Mouse (Mus musculus) heart, postnatal 0 days (tissue): ENCODE measurements around the gene Atf3. TPM values are rescaled to one million over a fixed set of nuclear protein-coding genes. Genes with fewer than 3 reads are reported as not detected.

Experiments
- ATAC-seq: fragments of 200-750 bp; cut with Nextera tagmentation; 2 replicates; pipeline ENCODE4 v1.8.0; 2017; ENCODE audit warnings: low read depth, moderate number of reproducible peaks, moderate library complexity; ENCODE audit not compliant: insufficient read depth
- DNase-seq: peaks from one replicate; pipeline ENCODE4 v3.0.0-alpha.2; 2016; ENCODE audit warnings: low spot score
- H3K27ac ChIP-seq: fragments of 300-500 bp; sonication (generic); 2 replicates; pipeline ENCODE4 v1.5.1; 2014; ENCODE audit warnings: low read depth, mild to moderate bottlenecking
- H3K27me3 ChIP-seq: fragments of 300-500 bp; sonication (generic); 2 replicates; pipeline ENCODE4 v1.6.1; 2014; ENCODE audit warnings: low read length, mixed read lengths; ENCODE audit not compliant: control insufficient read depth, insufficient read depth
- H3K36me3 ChIP-seq: fragments of 300-500 bp; sonication (generic); replicated peaks from 2 replicates; pipeline ENCODE4 v1.6.1; 2014; ENCODE audit warnings: low read length, mixed read lengths; ENCODE audit not compliant: control insufficient read depth, insufficient read depth
- H3K4me1 ChIP-seq: fragments of 300-500 bp; sonication (generic); 2 replicates; pipeline ENCODE4 v1.6.1; 2014; ENCODE audit warnings: antibody characterized with exemption; ENCODE audit not compliant: control insufficient read depth, insufficient read depth
- H3K4me2 ChIP-seq: fragments of 300-500 bp; sonication (generic); 2 replicates; pipeline ENCODE4 v1.6.1; 2014; ENCODE audit warnings: low read depth, mild to moderate bottlenecking, low read length, moderate library complexity
- H3K4me3 ChIP-seq: fragments of 300-500 bp; sonication (generic); 2 replicates; pipeline ENCODE4 v1.5.1; 2014; ENCODE audit warnings: low read depth, low read length
- H3K9ac ChIP-seq: fragments of 300-500 bp; sonication (generic); replicated peaks from 2 replicates; pipeline ENCODE4 v1.6.1; 2014; ENCODE audit warnings: low read depth, low read length, mixed read lengths
- H3K9me3 ChIP-seq: fragments of 300-500 bp; sonication (generic); replicated peaks from 2 replicates; pipeline ENCODE4 v1.6.1; 2016; ENCODE audit warnings: low read length; ENCODE audit not compliant: control insufficient read depth
- CTCF ChIP-seq: IDR thresholded peaks from 2 replicates; pipeline ENCODE4 v1.5.1; 2016; ENCODE audit warnings: antibody characterized with exemption, control low read depth, low read depth
- EP300 ChIP-seq: IDR thresholded peaks from 2 replicates; pipeline ENCODE4 v1.6.1; 2016; ENCODE audit warnings: antibody characterized with exemption, low read depth
- WGBS: fragments of 180-500 bp; shearing (Covaris S2); extraction: QIAGEN DNeasy Blood & Tissue Kit; methylation state at CpG from one replicate; pipeline ENCODE4 v1.1.7; 2014; 5-methylcytosine and 5-hydroxymethylcytosine counted together
- polyA plus RNA-seq: library from polyadenylated mRNA; unstranded; fragments of >200 nt; fragmentation: Nextera tagmentation; extraction: Ambion mirVana; gene quantifications from 2 replicates; pipeline ENCODE4 v1.2.1, GENCODE M21; 2015
- total RNA-seq: library from RNA; depleted of rRNA; stranded (reverse); fragments of >200 nt; gene quantifications from 2 replicates; pipeline ENCODE4 v1.2.3, GENCODE M21; 2014; ENCODE audit warnings: low replicate concordance

Gene Atf3
- total and polyA plus RNA-seq, 2 experiments from 2014 or later: 13.9 to 54.0 TPM

DNA sequence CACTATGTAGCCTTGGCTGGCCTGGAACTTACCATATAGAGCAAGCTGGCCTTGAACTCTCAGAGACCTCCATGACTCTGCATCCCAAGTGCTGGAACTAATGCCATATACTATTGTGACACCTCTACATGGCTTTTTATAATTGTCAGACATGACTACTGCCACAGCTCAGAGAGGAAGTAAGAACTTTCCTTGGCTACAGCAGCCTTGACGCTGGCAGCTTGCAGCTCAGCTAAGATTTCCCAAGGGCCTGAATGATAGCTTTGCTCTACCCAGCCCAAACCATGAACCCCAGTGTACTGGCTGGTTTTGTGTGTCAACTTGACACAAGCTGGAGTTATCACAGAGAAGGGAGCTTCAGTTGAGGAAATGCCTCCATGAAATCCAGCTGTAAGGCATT is 35.8 kb upstream of the Atf3 start:
- Histone ChIP-seq H3K4me1 (peaks cover 12% of the 10 kb centered on the region), H3K27me3 (no peaks in the 10 kb centered on the region), H3K27ac (no peak overlapping the region), H3K36me3 (no peaks in the 10 kb centered on the region), H3K9ac (no peak overlapping the region), H3K4me3 (no peak overlapping the region), H3K4me2 (no peak overlapping the region), H3K9me3 (no peaks in the 10 kb centered on the region)
- TF ChIP-seq EP300 (no peak), CTCF (no peak)
- no peak for ATAC-seq
- WGBS: 85% methylated on average over 1 of the region's 1 CpGs
- no peak for DNase-seq

DNA sequence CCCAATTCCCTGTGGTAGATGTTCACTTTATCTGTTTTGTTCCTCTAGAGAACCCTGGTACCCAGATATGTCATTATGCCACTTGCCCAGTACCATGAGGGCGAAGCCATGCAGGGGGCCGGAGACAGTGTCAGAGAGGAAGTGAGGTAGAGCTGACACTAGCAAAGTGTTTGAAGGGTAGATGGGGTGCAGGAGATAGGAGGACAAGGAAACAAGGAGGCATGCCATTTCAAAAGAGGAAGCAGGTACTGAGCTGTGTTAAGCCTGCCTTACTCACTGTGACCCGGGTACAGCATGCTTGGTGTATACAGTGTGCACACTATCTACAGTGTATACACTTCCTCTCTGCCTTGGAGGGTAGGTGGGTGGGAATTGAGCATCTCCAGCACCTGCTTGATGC is 32.1 kb upstream of the Atf3 start:
- H3K9me3 ChIP-seq: no peaks in the 10 kb centered on the region
- no peak overlapping the region for H3K9ac ChIP-seq
- no peak overlapping the region for H3K4me3 ChIP-seq
- no peak overlapping the region for H3K27ac ChIP-seq
- ATAC-seq: no peak
- H3K36me3 ChIP-seq: no peaks in the 10 kb centered on the region
- no peak overlapping the region for H3K4me2 ChIP-seq
- H3K4me1 ChIP-seq: no peaks in the 10 kb centered on the region
- WGBS: 75% methylated on average over 3 of the region's 3 CpGs
- no peaks in the 10 kb centered on the region for H3K27me3 ChIP-seq
- TF ChIP-seq CTCF: no peak
- no peak for TF ChIP-seq EP300
- no peak for DNase-seq

DNA sequence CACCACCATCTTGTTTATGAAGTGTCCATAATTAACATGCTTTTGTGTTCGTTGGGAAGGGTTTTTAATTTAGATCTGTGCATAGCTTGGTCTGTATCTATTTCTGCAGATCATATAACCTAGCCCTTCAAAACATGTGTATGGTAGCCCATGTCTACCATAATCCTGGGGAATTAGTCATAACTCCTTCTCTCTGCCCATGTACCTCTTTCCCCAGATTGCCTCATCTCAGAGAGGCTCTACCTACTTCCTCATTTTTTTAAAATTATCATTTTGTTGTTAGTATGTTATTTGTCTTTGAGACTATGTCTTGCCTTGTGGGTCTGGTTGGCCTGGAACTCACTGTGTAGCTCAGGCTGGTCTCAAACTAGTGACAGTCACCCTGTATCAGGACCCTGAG is 30.6 kb upstream of the Atf3 start:
- Histone ChIP-seq H3K36me3 (no peaks in the 10 kb centered on the region), H3K4me3 (no peak overlapping the region), H3K9me3 (no peaks in the 10 kb centered on the region), H3K27ac (no peak overlapping the region), H3K27me3 (no peaks in the 10 kb centered on the region), H3K9ac (no peak overlapping the region), H3K4me1 (no peaks in the 10 kb centered on the region), H3K4me2 (no peak overlapping the region)
- ATAC-seq (no peak), DNase-seq (no peak)
- TF ChIP-seq CTCF (no peak), EP300 (no peak)
- WGBS: 72% methylated on average over 1 of the region's 1 CpGs

DNA sequence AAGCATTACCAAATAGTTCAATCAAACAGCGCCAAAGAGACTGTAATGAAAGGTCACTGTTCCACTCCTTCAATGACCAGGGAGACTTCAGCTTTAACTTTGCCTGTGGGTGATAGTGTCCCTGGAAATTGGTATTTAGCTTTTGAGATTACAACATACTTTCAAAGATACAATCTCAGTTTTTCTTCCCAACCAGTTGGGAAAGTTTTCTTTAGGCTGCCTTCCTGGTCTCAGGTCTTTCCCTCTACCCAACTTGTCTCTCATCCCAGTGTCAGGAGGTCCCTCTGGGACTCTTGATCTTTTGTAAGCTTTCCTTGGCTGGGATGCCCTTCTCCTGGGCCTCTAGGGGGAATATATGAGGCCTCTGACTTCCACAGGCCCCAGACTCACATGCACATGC is 29.7 kb upstream of the Atf3 start:
- ATAC-seq: no peak
- no peak for DNase-seq
- no peaks in the 10 kb centered on the region for H3K27me3 ChIP-seq
- no peak overlapping the region for H3K4me2 ChIP-seq
- 94% methylated on average over 1 of the region's 1 CpGs for WGBS
- no peaks in the 10 kb centered on the region for H3K4me1 ChIP-seq
- H3K4me3 ChIP-seq: no peak overlapping the region
- H3K9ac ChIP-seq: no peak overlapping the region
- H3K36me3 ChIP-seq: no peaks in the 10 kb centered on the region
- TF ChIP-seq CTCF: no peak
- no peak for TF ChIP-seq EP300
- no peaks in the 10 kb centered on the region for H3K9me3 ChIP-seq
- H3K27ac ChIP-seq: no peak overlapping the region

DNA sequence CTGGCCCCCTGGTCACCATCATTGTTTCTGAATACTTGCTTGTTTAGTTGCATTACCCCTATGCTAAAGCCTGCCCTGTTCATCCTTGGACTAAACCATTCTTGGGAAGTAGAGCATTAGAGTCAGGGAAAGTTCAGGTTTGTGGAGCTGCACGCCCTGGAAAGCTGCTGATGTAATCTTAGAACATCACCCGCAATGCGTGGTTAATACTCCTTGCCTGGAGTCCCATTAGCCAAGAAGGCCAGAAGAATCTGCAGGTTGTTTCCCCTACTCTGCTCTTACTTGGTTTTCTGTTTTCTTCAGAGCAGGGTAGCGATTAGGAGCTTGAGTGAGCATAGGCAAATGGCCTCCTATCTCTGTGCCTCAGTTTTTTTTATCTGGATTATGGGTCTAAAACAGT is 26.0 kb upstream of the Atf3 start:
- Histone ChIP-seq H3K9ac (no peak overlapping the region), H3K27ac (no peak overlapping the region), H3K4me1 (no peaks in the 10 kb centered on the region), H3K27me3 (no peaks in the 10 kb centered on the region), H3K36me3 (no peaks in the 10 kb centered on the region), H3K4me3 (no peak overlapping the region), H3K4me2 (no peak overlapping the region), H3K9me3 (no peaks in the 10 kb centered on the region)
- DNase-seq (no peak), ATAC-seq (no peak)
- WGBS: 88% methylated on average over 4 of the region's 4 CpGs
- TF ChIP-seq EP300 (no peak), CTCF (no peak)

DNA sequence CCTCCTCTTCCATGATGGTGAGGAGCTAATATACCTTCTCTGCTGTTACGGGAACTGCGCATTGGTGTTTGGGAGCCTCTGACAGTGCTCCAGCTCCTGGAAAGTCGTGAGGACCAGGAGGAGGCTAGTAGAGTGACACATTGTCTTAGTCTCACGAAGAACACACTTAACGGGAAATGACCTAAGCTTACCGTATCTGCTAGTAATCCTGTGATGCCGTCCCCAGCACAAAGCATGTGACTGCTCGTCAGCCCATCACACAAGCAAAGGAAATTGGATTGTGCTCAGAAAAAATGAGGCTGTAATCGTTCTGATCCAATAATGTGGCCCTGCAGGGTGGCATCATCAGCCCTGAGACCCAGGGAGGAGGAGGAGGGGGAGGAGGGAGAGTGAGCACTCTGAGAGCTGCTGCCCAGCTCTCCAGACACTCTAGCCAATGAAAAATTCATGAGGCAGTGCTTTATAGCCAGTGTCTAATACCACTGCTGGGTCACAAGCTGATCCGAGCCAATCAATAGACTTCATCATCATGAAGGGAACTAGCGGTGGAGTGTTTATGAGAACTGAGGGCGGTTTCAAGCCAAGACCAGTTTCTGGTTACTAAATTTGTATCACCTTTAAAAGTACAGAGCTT is 24.3 kb upstream of the Atf3 start:
- TF ChIP-seq EP300: no peak

More for the DNA sequence above, 24.3 kb upstream of the Atf3 start:
- Histone ChIP-seq H3K4me3 (no peak overlapping the region), H3K4me1 (no peaks in the 10 kb centered on the region), H3K27me3 (no peaks in the 10 kb centered on the region), H3K9me3 (no peaks in the 10 kb centered on the region), H3K9ac (no peak overlapping the region), H3K27ac (no peak overlapping the region), H3K36me3 (no peaks in the 10 kb centered on the region), H3K4me2 (no peak overlapping the region)
- 60% methylated on average over 12 of the region's 12 CpGs for WGBS
- DNase-seq (no peak), ATAC-seq (no peak)
